Mouse (Mus musculus): ENCODE data around the gene Cdk11b. TPM values are rescaled to one million over a fixed set of nuclear protein-coding genes. Genes with fewer than 3 reads are reported as not detected.

The Cdk11b gene
- polyA plus RNA-seq, 1 experiment, result 202 TPM

DNA sequence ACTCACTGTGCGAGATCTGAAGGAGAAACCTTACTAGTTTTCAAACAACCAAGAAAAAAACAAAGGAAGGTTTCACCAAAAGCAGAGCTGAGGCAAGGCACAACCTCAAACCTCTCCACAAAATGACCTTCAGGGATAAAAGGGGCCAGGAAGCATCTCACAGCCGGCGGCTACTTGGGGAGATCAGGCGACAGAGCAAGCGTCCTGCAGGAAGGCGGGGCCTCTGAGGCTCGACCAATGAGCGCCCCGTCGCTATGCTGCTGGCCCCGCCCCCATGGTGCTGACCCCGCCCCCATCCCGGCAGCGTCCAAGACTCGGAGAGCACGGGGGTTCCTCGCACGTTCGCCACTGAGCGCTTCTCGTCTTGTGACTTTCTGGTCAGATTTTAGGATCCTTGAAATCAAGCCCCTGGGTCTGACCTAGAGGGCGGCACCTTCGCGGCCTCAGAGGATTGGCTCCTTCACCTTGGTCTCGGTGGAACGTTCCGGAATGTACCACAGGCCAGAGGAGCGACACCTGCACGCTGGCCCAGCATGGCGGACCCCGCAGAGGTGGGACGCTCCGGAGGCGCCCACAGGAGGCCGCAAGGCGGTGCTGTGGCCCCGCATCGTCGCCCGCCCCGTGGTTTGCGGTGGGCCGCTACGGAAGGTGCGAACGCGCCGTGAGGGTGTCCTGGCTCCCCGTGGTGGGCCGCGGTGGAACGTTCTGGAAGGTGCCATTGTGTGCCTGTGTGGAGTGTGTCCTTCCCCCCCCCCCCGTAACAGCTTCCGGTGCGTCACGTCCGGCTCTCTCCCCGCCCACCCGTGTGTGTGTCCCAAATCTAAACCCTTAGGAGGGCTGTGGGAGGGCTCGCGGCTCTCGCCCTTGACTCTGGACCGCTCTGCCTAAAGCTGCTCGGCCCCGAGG is 23.3 kb upstream of the Cdk11b start, which contains the start of gene Slc35e2:
Gene Slc35e2 (plus strand): TSS at position 326 of the 906 bp plus-strand sequence.
- H3K4me1 ChIP-seq (ENCODE audit: control insufficient read depth, insufficient read depth, low read length), result peaks cover 1% of the 10 kb centered on the region; the same call in 1 of the 2 replicates
- peak within 1 kb of the TSS; percentile 91 for H3K27ac ChIP-seq (ENCODE audit: control insufficient read depth, insufficient read depth, low read depth, low read length, poor library complexity)
- TF ChIP-seq POLR2A (IDR thresholded peaks at IDR 0.05; ENCODE audit: borderline replicate concordance, control insufficient read depth, low read depth, low read length), result peak; percentile 60
- 0 out of 2 replicates have a peak, but pooled peaks have one; percentile 16 for TF ChIP-seq CTCF (IDR thresholded peaks at IDR 0.05; ENCODE audit: control insufficient read depth, insufficient read depth, low read length)
- under 1% methylated on average over 65 of the region's 65 CpGs for WGBS
- H3K4me3 ChIP-seq (replicated peaks; ENCODE audit: control insufficient read depth, low read depth, low read length), result peak within 1 kb of the TSS; percentile 75

DNA sequence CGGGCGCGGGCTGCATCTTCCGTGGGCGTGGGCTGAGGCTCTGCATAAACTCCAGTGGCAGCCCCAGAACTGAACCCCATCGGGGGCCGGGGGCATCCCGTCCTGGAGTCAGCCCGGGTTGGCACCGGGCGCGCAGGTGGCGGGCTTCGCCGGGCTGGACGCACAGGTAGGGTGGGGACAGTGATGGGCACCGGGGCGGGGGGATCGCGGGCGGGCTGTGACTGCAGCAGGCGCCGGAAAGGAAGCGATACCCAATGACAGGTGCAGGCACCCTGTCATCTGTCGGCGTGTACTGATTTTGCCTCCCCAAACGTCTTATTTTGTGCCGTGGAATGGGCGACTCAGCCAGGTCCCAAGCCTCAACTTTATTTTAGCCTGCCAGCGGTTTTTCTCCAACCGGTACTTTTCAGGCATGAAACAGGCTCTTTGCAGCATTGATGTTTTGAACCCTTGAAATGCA is 22.6 kb upstream of the Cdk11b start:
- H3K4me1 ChIP-seq (ENCODE audit: control insufficient read depth, insufficient read depth, low read length), result no peaks in the 10 kb centered on the region; the same call in 1 of the 2 replicates
- H3K4me3 ChIP-seq (replicated peaks; ENCODE audit: control insufficient read depth, low read depth, low read length), result peak overlapping the region; percentile 75
- peak overlapping the region; percentile 90 for H3K27ac ChIP-seq (ENCODE audit: control insufficient read depth, insufficient read depth, low read depth, low read length, poor library complexity)
- TF ChIP-seq POLR2A (IDR thresholded peaks at IDR 0.05; ENCODE audit: borderline replicate concordance, control insufficient read depth, low read depth, low read length) (0 out of 2 replicates have a peak, but pooled peaks have one; percentile 1), CTCF (IDR thresholded peaks at IDR 0.05; ENCODE audit: control insufficient read depth, insufficient read depth, low read length) (no peak)
- under 1% methylated on average over 31 of the region's 31 CpGs for WGBS

GRCm38 (mm10) chr4:155602753-155603152 is 21.9 kb upstream of the Cdk11b start:
- TF ChIP-seq POLR2A (IDR thresholded peaks at IDR 0.05; ENCODE audit: borderline replicate concordance, control insufficient read depth, low read depth, low read length) (no peak), CTCF (IDR thresholded peaks at IDR 0.05; ENCODE audit: control insufficient read depth, insufficient read depth, low read length) (no peak)
- no peak overlapping the region for H3K27ac ChIP-seq (ENCODE audit: control insufficient read depth, insufficient read depth, low read depth, low read length, poor library complexity)
- H3K4me1 ChIP-seq (ENCODE audit: control insufficient read depth, insufficient read depth, low read length), result no peaks in the 10 kb centered on the region; the same call in 1 of the 2 replicates
- peak overlapping the region; percentile 40 for H3K4me3 ChIP-seq (replicated peaks; ENCODE audit: control insufficient read depth, low read depth, low read length)
- 60% methylated on average over 1 of the region's 1 CpGs for WGBS

DNA sequence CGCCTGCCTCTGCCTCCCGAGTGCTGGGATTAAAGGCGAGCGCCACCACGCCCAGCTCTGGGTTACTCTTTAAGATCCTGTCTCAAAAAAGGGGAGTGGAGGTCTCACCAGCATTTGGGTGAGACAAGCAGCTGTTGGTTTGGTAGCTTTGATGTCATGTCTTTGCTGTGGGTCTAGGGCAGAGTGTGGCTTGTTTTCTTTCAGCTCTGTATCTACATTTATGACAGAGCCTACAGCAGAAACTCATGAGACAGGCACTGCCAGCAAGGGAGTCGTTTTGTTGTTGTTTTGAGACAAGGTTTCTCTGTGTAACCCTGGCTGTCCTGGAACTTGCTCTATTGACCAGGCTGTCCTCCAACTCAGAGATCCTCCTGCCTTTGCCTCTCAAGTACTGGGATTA is 20.9 kb upstream of the Cdk11b start:
- no peak for TF ChIP-seq POLR2A (IDR thresholded peaks at IDR 0.05; ENCODE audit: borderline replicate concordance, control insufficient read depth, low read depth, low read length)
- TF ChIP-seq CTCF (IDR thresholded peaks at IDR 0.05; ENCODE audit: control insufficient read depth, insufficient read depth, low read length), result no peak
- H3K27ac ChIP-seq (ENCODE audit: control insufficient read depth, insufficient read depth, low read depth, low read length, poor library complexity), result no peak overlapping the region
- no peak overlapping the region for H3K4me3 ChIP-seq (replicated peaks; ENCODE audit: control insufficient read depth, low read depth, low read length)
- no peaks in the 10 kb centered on the region; the same call in 1 of the 2 replicates for H3K4me1 ChIP-seq (ENCODE audit: control insufficient read depth, insufficient read depth, low read length)
- 87% methylated on average over 6 of the region's 6 CpGs for WGBS

DNA sequence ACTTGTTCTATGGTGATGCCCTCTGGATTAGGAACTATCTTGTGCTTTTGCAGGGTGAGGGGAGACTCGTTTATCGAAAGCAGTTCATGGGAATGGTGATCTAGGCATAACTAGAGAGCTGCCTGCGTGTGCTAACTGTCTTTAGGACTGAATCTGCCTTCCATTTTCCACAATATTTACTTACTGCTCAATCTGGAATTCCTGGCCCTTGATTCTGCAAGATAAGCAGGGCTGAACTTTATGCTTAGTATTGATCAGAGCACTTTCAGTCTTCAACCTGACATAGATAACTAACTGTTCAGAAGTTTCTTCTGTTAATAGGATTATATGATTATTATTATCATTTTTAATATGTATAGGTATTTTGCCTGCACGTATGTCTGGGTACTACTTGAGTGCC is 19.5 kb upstream of the Cdk11b start:
- no peak overlapping the region for H3K4me3 ChIP-seq (replicated peaks; ENCODE audit: control insufficient read depth, low read depth, low read length)
- 89% methylated on average over 4 of the region's 4 CpGs for WGBS
- no peaks in the 10 kb centered on the region for H3K4me1 ChIP-seq (ENCODE audit: control insufficient read depth, insufficient read depth, low read length)
- no peak overlapping the region for H3K27ac ChIP-seq (ENCODE audit: control insufficient read depth, insufficient read depth, low read depth, low read length, poor library complexity)
- TF ChIP-seq POLR2A (IDR thresholded peaks at IDR 0.05; ENCODE audit: borderline replicate concordance, control insufficient read depth, low read depth, low read length) (no peak), CTCF (IDR thresholded peaks at IDR 0.05; ENCODE audit: control insufficient read depth, insufficient read depth, low read length) (no peak)

GRCm38 (mm10) chr4:155606825-155607224 is 17.8 kb upstream of the Cdk11b start:
- H3K4me1 ChIP-seq (ENCODE audit: control insufficient read depth, insufficient read depth, low read length), result 0 out of 2 replicates have a peak, but pooled peaks cover 2% of the 10 kb centered on the region
- 88% methylated on average over 2 of the region's 2 CpGs for WGBS
- H3K4me3 ChIP-seq (replicated peaks; ENCODE audit: control insufficient read depth, low read depth, low read length), result no peak overlapping the region
- H3K27ac ChIP-seq (ENCODE audit: control insufficient read depth, insufficient read depth, low read depth, low read length, poor library complexity), result no peak overlapping the region
- TF ChIP-seq POLR2A (IDR thresholded peaks at IDR 0.05; ENCODE audit: borderline replicate concordance, control insufficient read depth, low read depth, low read length) (no peak), CTCF (IDR thresholded peaks at IDR 0.05; ENCODE audit: control insufficient read depth, insufficient read depth, low read length) (no peak)

- Histone ChIP-seq H3K4me1 (ENCODE audit: control insufficient read depth, insufficient read depth, low read length) (0 out of 2 replicates have a peak, but pooled peaks cover 2% of the 10 kb centered on the region), H3K27ac (ENCODE audit: control insufficient read depth, insufficient read depth, low read depth, low read length, poor library complexity) (no peak overlapping the region), H3K4me3 (replicated peaks; ENCODE audit: control insufficient read depth, low read depth, low read length) (no peak overlapping the region)
- WGBS, result 84% methylated on average over 3 of the region's 3 CpGs
- TF ChIP-seq CTCF (IDR thresholded peaks at IDR 0.05; ENCODE audit: control insufficient read depth, insufficient read depth, low read length) (no peak), POLR2A (IDR thresholded peaks at IDR 0.05; ENCODE audit: borderline replicate concordance, control insufficient read depth, low read depth, low read length) (no peak)
These were observed 12.8 kb upstream of the Cdk11b start for GRCm38 (mm10) chr4:155611860-155612259.

DNA sequence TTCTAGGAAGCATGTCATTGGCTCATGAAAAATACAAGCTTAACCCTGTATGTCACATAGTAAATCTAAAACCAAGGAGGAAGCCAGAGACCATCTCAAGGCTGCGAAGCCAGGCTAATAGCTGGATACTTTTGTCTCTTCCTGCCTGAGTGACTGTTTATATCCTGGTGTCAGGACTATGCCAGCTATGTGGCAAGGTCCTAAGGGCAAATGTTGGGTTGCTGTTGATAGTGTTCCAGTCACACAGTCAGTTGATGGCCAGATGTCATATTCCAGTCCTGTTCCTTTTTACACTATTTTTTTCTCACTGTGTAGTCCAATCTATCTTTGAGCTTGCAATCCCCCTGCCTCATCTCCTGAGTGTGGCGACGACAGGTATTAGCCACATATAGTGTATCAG is 11.4 kb upstream of the Cdk11b start:
- Histone ChIP-seq H3K4me3 (replicated peaks; ENCODE audit: control insufficient read depth, low read depth, low read length) (no peak overlapping the region), H3K27ac (ENCODE audit: control insufficient read depth, insufficient read depth, low read depth, low read length, poor library complexity) (no peak overlapping the region), H3K4me1 (ENCODE audit: control insufficient read depth, insufficient read depth, low read length) (0 out of 2 replicates have a peak, but pooled peaks cover 2% of the 10 kb centered on the region)
- no peak for TF ChIP-seq POLR2A (IDR thresholded peaks at IDR 0.05; ENCODE audit: borderline replicate concordance, control insufficient read depth, low read depth, low read length)
- no peak for TF ChIP-seq CTCF (IDR thresholded peaks at IDR 0.05; ENCODE audit: control insufficient read depth, insufficient read depth, low read length)
- WGBS, result 89% methylated on average over 3 of the region's 3 CpGs
